Mouse (Mus musculus) cerebellum, postnatal 4 days (tissue): ENCODE results near the gene Tpst2.
"Not testable (repeated sequence)": the region's sequence is repeated elsewhere in the genome, so short reads cannot be mapped to it uniquely, and the experiment has no call there.

ENCODE experiments used
- DNase-seq, 2 experiments: peaks; one replicate each; pipeline ENCODE4 v3.0.0; 2022; ENCODE audit warnings: low spot score in 2 of 2, mixed read lengths in 1 of 2

The Tpst2 gene

DNA sequence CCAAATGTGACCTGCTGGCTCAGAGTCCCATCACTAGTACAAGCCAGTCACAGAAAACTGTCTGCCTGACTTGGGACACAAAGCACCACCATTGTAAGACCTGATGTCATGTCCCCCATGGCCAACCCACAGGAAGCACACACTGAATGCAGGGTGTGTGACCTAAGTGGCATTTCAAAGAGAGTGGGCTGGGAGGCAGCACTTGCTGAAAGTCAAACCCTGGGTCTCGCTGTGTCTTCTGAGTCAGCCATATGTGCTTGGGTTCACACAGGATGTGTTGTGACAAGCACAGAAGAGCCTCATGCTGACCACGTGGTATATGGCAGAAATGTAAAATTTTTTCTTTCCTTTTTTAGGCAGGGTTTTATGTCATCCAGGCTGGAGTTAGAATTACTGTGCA is 20.8 kb downstream of the Tpst2 start:
- DNase-seq = no peak

DNA sequence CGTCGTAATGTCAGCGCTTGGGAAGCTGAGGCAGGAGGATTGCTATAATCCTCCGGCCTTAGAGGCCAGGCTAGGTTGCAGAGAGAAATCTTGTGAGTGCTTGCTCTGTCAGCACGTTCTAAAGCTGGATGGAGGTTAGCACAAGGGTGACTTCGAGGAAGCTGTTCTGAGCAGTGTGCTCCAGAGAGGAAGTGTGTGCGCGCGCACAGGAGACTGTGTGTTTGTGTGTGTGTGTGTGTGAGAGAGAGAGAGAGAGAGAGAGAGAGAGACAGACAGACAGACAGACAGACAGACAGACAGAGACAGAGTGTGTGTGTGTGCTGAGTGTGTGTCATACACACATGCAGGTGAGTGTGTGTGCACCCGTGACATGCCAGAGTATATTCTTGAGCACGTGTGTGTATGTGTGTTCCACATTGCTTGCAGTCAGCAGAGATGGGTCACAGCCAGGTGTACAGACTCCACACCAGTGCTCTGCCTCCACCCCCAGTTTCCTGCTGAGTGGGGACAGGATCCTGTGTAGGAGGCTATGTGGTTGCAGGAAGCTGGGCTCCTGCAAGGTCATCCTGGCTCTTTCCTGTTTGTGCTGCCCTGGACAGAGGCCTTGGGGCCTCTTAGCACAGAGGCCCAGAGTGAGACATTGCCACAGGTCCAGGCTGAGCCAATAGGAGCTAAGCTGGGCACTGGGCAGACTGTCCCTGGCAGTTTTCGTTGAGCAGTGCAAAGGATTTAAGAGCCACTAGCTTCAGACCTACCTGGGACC is 21.9 kb downstream of the Tpst2 start:
- DNase-seq = no peak

DNA sequence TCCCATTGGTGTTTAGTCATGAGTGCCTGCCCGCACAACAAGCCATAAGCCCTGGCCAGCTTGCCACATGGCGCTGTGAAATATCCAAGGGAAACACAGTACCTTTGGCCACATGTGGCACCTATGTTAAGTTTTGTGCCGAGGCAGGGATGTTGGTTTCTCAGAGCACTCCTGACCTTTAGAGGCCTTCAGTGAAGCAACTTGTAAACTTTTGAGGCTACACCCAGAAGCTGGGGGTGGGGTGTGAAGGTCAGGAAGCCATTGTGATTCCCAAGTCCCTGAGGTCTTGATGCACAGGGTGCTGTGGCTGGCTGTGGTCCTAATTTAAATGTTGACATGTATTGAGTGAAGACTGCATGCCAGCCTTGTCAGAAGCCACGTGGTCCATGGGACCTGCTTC is 22.9 kb downstream of the Tpst2 start:
- DNase-seq = no peak

DNA sequence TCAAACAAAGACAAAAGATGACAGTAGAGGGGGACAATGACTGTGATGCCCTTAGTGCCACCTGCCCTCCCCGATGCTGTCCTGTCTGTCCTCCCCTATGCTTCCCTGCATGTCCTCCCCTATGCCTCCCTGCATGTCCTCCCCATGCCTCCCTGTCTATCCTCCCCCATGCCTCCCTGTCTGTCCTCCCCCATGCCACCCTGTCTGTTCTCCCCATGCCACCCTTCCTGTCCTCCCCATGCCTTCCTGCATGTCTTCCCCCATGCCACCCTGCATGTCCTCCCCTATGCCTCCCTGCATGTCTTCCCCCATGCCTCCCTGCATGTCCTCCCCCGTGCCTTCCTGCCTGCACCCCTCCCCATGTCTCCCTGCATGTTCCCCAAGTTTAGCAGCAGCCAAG is 23.6 kb downstream of the Tpst2 start:
- DNase-seq = no peak

DNA sequence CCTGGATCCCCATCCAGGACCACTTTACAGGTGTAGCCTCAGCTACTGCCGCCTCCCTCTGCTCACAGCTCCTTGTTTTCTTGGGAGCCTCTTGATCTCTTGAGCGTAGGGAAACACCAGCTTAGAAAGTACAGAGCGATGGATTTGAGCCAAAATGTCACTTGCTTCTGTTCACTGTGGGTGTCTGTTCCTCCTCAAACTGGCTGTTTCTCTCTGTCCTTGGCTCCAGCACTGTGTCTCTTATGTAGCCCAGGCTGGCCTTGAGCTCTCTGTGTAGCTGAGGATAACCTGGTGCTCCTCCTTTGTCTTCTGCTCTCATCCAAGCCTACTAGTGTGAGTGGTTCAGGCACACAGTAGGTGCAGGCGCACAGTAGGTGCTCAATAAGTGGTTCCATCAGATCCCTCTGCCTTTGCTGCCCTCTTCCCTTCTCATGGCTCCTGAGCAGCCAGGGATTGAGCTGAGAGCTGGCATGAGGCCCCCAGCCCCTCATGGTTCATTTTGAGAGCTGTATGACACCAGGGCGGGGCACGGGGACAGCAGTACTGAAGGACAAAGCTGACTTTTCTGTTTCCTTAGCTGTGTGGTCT is 24.3 kb downstream of the Tpst2 start:
- no peak for DNase-seq

DNA sequence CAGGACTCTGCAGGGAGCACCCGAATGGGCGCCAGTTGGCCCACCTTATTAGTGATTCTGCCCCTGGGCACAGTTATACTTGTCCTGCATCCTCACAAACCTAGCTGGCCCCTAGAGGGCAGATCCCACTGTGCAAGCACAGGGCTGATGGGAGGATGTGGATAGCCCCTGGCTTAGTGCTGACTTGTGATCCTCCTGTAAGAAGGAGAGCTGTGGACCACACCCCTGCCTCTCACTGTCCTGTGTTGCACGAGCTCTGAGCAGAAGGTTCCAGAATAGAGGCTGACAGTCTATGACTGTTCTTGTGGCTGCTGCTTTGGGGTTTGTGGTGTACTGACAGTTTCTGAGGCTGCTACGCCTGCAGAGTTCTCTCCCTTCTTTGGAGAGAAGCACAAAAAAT is 25.2 kb downstream of the Tpst2 start:
- DNase-seq = no peak

DNA sequence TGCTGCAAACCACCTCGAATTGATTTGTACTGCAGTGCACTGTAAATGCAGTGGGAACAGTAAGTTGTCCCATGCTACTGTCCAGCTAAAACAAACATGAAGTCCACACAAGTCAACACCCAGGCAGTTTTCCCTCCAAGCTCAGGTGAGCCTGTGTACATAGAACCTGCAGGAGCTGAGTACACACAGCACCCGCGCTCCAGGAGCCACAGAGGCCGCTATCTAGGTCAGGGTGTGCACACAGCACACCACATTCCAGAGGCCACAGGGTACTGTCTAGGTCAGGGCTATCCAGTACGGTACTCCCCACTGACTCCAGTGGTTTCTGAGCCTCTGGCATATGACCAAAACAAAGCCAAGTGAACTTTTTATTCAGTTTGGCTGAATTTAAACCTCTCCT is 25.8 kb downstream of the Tpst2 start:
- DNase-seq = no peak

DNA sequence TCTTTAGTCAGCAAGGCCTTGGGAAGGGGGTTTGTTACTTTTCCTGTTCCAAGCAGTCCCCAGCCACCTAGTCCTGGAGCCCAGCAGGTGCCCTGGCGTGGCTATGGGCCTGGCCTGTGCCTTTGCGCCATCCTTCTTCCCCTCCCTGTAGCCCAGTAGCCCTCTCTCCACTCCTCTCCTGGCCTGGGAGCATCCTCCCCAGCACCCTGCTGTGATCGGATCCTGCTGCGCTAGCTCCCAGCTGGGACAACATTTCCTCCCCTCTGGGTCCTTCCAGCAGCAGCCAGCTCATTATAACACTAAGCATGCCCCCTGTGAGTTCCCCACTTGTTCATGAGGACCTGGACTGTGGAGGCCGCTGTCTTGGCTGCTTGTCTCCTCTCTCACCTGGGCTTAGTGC is 29.4 kb downstream of the Tpst2 start:
- DNase-seq = no peak

DNA sequence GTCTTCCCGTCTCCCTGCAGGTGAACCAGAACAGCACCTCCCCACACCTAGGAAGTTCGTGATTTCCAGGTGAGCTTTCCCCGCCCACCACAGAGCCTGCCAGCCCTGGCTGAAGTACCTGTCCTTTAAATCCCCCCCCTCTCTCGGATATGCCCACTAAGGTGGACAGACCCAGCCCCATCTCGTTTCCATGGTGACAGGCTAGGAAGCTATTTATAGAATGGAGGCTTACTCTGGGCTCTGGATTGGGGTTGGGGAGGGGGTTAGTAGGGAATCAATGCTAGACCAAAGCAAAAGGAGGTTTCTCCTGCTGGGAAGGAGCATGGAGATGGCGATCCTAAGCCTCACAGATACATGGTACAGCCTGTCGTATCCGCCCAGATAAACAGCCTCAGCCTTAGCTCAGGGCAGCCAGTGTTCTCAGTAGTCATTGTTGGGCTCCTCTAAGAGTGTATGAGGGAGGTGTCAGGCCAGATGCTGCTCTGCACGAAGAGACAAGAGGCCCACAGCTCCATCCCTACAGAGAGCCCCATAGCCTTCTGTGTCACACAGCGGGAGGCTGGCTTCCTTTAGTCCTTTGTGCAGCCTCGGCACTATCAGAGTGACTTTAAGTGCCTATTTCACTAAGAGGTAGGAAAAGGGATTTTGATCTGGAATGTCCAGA is 36.9 kb downstream of the Tpst2 start:
- no peak for DNase-seq

DNA sequence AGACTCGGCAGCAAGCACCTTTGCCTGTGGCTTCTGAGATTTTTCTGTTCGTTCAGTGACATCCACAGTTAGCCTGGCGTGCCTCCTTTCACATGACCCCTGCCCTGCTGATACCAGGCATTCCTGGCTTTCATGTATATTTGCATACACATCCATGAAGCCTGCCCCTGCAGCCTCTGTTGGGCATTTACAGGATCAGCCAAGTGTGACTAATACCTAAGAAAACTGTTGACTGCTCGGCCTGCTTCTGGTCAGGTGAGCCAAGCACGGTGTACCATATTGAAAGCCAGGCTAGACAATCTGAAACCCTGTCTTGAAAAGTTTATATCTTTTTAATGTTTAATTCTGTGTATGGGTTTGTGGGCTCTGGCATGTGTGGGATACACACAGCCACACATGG is 40.0 kb downstream of the Tpst2 start:
- DNase-seq = no peak

DNA sequence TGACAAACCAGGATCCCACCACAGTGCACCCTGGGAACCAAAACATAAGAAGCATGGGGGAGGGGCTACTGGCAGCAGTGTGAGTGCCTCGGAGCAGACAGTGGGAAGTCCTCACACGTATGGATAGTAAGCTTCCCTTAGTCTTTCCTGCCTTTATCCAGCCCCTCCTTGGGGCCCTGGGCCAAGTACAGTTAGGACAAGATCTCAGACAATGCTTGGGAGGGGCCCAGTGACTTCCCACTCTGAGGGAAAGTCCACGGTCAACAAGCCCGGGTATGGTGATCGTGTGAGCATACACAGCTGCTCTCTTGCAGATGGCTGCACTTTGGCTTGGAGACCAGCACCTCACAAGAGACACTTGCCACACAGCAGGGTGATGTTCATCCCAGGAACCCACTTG is 40.8 kb downstream of the Tpst2 start:
- no peak for DNase-seq

DNA sequence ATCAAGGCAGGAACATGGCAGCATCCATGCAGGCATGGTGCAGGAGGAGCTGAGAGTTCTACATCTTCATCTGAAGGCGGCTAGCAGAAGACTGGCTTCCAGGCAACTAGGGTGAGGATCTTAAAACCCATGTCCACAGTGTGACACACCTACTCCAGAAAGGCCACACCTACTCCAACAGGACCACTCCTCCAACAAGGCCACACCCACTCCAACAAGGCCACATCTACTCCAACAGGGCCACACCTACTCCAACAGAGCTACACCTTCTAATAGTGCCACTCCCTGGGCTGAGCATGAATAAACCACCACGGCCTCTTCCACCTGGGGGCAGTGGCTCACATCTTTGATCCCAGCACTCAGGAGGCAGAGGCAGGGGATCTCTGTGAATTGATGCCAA is 42.9 kb downstream of the Tpst2 start:
- DNase-seq = not testable (repeated sequence)

DNA sequence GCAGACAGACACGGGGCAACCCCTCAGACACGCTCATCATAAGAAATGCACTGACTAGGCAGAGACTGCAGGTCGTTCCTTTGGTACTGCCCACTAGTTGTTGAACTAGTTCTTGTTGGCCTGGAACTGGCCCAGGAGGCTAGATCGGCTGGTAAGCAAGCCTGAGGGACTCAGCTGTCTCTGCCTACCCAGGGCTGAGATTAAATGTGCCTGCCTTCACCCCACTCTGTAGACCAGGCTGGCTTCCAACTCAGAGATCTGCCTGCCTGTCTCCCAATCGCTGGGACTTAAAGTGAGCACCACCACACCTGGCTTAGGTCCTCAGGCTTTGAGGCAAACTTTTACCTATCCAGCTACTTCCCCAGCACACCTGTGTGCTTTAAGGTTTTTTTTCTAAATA is 43.9 kb downstream of the Tpst2 start:
- DNase-seq = no peak

DNA sequence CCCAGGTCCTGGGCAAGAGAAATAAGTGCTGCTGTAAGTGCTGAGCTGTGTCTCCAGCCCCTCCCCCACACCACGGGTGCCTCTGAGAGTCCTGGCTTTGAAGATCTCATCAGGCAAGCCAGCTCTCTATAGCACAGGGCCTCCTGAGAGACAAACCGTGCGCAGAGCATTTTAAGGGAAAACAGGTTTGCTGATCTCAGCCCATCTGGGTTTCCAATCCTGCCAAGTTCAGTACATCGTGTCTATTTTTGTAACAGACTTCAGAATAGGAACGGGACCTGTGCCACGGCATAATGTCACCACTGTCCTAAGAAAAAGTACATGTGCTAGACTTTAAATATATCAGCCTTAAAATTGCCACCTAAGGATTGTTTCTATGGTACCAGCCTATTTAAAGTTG is 44.4 kb downstream of the Tpst2 start:
- no peak for DNase-seq

DNA sequence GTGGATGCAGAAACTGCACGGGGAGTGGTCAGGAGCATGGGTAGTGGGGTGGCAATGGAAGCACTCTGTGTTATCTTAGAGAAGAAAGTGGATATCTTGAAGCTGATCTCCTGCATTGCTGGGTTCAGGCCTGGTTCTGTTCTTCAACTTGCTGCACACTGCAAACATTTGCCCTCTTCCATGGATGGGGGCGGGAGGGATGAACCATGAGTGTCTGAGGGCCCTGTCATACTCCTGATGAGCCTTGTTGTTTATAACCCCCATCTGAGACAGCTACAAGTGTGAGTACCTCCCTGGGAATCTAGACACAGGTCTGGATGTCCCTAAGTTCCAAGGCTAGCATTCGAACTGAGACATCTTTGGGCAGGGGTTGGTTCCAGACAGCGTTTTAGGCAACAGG is 44.9 kb downstream of the Tpst2 start:
- no peak for DNase-seq

DNA sequence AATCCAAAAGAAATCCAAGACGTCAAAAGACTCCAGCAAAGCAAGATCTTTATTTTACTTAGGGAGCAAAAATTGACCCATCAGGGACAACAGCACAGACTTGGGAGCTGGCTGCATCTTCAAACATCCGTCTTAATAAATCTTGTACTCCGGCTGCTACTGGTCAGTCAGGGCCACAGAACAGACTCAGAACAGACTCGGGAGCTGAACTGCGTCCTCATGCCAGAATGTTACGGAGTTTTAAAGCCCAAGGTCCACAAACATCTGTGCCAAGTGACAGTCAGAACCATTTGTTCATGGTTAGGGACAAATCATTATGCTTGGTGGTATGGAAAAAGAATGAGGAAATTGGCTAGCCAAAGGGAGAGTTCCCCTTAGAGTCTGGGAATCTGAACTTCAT is 46.8 kb downstream of the Tpst2 start:
- DNase-seq = no peak

DNA sequence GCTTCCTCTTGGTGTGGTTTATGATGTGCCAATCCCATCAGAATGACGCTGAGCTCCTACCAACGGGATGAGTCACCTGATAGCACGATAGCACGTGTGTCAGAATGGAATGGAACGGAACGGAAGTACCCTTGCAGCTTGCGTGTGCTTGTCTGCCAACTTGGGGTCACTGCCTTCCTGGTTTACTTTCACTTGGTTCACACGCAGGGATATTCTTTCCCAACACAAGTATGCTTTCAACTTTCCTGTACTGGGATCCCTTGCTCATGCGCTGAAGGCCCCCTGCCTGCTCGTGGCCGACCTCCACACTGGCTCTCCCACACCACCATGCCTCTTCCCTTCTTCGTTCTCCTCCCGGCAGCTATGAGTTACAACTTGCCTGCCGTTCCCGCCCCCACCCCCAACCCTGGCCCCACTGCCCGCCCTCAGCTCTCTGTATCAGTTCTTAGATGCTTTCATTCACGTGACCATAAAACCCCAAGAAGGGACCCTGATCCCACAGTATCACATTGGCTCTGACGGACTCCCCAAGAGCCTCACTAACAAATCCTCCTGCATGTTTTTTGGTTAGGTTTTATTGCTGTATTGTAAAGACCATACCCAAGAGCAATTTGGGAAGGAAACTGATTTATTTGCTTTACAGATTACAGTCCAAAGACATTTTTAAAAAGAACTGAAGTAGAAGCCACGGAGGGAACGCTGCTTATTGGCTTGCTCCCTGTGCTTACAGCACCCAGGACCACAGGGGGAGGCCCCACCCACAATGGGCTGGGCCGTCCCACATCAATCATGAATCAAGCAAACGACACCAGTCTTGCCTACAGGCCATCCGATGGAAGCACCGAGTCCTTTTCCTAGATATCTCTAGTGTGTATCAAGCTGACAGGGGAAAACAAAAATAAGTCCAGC is 48.4 kb downstream of the Tpst2 start:
- no peak for DNase-seq

DNA sequence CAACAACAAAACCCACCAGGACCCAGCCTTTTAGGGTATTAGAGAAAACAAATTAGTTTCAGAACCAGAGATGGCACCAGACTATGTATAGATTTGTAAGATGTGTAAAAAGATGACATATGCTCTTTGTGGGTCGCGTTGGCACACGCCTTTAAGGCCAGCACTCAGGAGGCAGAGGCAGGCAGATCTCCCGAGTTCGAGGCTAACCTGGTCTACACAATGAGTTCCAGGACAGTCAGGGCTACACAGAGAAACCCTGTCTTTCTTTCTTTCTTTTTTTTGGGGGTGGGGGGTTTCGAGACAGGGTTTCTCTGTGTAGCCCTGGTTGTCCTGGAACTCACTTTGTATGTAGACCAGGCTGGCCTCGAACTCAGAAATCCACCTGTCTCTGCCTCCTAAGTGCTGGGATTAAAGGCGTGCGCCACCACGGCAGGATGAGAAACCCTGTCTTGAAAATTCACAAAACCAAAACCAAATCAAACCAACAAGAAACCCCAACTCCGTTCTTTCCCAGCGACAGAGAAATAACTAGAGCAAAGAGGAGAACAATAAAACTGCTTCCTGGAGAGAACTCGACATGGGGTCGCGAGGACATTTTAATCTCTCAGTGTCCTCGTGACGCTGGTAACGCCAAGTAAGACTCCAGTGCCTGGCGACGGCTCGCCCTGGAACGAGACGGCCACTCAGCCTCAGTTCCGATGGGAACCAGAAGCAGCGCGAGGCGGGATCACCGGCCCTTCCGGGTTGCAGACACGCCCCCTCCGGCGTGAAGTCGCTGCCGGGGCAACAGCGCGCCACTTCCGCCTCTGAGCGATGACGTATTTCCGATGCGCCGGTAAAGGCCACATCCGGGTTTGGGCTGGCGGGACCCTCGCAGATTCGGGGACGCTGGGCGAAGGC is 49.3 kb downstream of the Tpst2 start, which contains the start of gene Tfip11:
Gene Tfip11 (plus strand): TSS at position 813 of the 900 bp plus-strand sequence.
- DNase-seq = peak; percentile 97

DNA sequence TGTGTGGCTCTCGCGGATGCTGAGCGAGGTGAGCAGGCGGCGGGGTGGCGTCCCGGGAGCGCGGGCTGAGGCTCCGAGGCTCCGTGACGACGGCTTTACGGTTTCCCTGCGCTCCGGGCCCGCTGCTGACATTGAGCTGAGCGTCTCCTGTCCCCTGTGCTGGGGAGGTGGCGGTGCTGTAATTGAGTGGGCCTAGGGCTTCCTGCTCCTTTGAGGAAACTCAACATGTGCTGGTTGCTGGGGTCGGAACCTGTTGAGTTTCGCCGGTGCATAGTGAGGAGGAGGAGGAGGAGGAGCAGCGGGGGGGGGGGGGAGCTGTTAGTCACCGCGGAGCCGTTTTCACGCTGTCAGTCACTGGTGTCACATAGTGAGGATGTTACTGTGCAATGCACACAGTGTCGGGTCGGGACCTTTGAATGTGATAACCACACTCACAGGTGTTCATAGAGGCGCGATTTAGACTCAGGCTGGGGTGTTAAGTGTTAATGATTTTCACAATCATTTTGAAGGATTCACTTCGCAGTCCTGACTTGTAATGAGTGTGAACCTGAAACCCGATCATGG is 50.0 kb downstream of the Tpst2 start:
- DNase-seq = no peak

DNA sequence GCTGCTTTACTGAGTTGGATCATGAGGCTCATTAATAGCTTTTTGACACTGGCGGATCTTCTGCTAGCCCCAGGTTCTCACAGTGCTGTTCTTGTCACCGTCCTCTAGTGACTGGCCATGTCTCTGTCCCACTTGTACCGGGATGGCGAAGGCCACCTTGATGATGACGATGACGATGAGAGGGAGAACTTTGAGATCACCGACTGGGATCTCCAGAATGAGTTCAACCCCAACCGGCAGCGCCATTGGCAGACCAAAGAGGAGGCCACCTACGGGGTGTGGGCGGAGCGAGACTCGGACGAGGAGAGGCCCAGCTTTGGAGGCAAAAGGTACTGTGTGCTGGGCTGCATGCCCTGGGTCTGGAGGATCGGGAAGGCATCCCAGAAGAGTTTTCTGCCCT is 51.4 kb downstream of the Tpst2 start:
- DNase-seq = no peak
